25 mouse cellular contexts compared by ENCODE assay signal in the genomic region with DNA sequence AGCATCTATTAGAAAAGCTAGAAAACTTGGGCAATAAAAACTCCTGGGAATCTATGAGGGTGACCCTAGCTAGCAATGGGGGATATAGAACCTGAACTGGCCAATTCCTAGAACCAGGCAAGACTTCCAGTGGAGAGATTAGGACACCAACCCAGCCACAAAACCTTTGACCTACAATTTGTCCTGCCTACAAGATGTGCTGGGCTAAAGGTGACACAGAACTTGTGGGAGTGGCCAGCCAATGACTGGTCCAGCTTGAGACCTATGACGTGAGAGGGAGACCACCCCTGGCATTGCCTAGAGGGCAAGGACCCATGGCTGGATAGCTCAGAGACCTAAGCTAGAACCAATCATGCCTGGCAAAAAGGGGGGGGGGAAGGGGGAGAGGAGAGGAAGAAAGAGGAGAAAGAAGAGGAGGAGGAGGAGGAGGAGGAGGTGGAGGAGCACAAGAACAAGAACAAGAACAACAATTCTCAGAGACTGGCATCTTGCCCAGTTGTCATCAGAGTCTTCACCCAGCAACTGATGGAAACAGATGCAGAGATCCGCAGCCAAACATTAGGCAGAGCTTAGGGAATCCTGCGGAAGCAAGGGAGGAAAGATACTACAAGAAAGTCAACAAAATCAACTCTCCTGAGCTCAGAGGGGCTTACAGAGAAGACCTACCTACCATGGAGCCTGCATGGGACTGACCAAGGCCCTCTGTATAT. TPM values are rescaled to one million over a fixed set of nuclear protein-coding genes. Genes with fewer than 3 reads are reported as not detected.
DNase-seq lines count a peak whose midpoint lies in the region; ATAC-seq and TF ChIP-seq lines count a peak whose summit lies in the region.
"Had no signal": no experiment of that assay in that cellular context is flagged by ENCODE, and none has a peak within 500 bp of the region (broad histone marks: within the 10 kb centered on the region; RNA-seq: fewer than 3 reads in every experiment).

No protein-coding gene starts in this region.

- no peaks in the 10 kb centered on the region for H3K27me3 ChIP-seq in heart, embryonic 14.5 days (ENCODE audit: control insufficient read depth, insufficient read depth, low read length)
- no peaks in the 10 kb centered on the region for H3K27me3 ChIP-seq in heart, adult 2 months (ENCODE audit: control insufficient read depth, insufficient read depth, low read length)
- no peaks in the 10 kb centered on the region for H3K27me3 ChIP-seq in lung, embryonic 14.5 days (ENCODE audit: insufficient read depth, low read length)
- no peaks in the 10 kb centered on the region for H3K27me3 ChIP-seq in lung, postnatal 0 days (replicated peaks; ENCODE audit: insufficient read depth, low read length)
- H3K27me3 ChIP-seq: embryonic facial prominence, embryonic 15.5 days; forebrain, embryonic 15.5 days; heart, embryonic 13.5 days; hindbrain, embryonic 13.5 days; intestine, embryonic 15.5 days; Patski had no signal

- H3K79me2 ChIP-seq in heart, adult 2 months (replicated peaks; ENCODE audit: control insufficient read depth, insufficient read depth, low read length): no peaks in the 10 kb centered on the region

- TF ChIP-seq POLR2A in heart, adult 2 months (IDR thresholded peaks at IDR 0.05; ENCODE audit: insufficient read depth, low read depth, low read length): no peak
- no peak for TF ChIP-seq POLR2A in brain, embryonic 14.5 days (IDR thresholded peaks at IDR 0.05; ENCODE audit: borderline replicate concordance, extremely low read depth, insufficient read depth, insufficient read length, poor library complexity, severe bottlenecking)

- no peak for TF ChIP-seq CTCF in heart, adult 2 months (IDR thresholded peaks at IDR 0.05)
- no peak for TF ChIP-seq CTCF in lung, embryonic 14.5 days (IDR thresholded peaks at IDR 0.05; ENCODE audit: low read depth)
- TF ChIP-seq CTCF in lung, postnatal 0 days (IDR thresholded peaks at IDR 0.05): no peak
- TF ChIP-seq CTCF in brain, embryonic 14.5 days (IDR thresholded peaks at IDR 0.05; ENCODE audit: borderline replicate concordance, extremely low read depth, insufficient read depth, insufficient read length): no peak

- no peak overlapping the region for H3K4me3 ChIP-seq in heart, embryonic 14.5 days (ENCODE audit: control insufficient read depth in 1 of 2, insufficient read depth in 1 of 2, low read depth in 1 of 2, low read length in 2 of 2)
- no peak overlapping the region for H3K4me3 ChIP-seq in heart, adult 2 months
- no peak overlapping the region for H3K4me3 ChIP-seq in lung, embryonic 14.5 days (ENCODE audit: low read depth, low read length)
- H3K4me3 ChIP-seq in lung, postnatal 0 days (ENCODE audit: low read depth, low read length): no peak overlapping the region
- H3K4me3 ChIP-seq: embryonic facial prominence, embryonic 15.5 days; erythroblast, embryonic 14.5 days; forebrain, embryonic 10.5 days; forebrain, embryonic 15.5 days; heart, embryonic 13.5 days; hindbrain, embryonic 13.5 days; intestine, embryonic 15.5 days had no signal

- intact Hi-C loops in heart, adult 2 months (cut with DNase I): loop anchor here (2.0 kb wide), 1 partner anchor 763 kb away; no protein-coding TSS in a partner anchor

- no peak for TF ChIP-seq EP300 in heart, adult 2 months (IDR thresholded peaks at IDR 0.05; ENCODE audit: insufficient read depth, low read depth, low read length)
- TF ChIP-seq EP300 in lung, postnatal 0 days (IDR thresholded peaks at IDR 0.05): no peak

- peak; percentile 6 for DNase-seq in adrenal gland, adult 2 months
- DNase-seq in adrenal gland, postnatal 25 days: no peak
- no peak for DNase-seq in heart, adult 2 months
- DNase-seq in lung, embryonic 14.5 days: peak; percentile 40
- DNase-seq in lung, postnatal 0 days (ENCODE audit: low spot score): no peak
- peak; percentile 59 for DNase-seq in brain, embryonic 14.5 days (ENCODE audit: low read depth)
- no peak for DNase-seq in MN1 (ENCODE audit: low spot score)
- DNase-seq: adrenal gland, adult 8-10 months; cerebellum, adult 18-20 months; cerebellum, adult 9-11 months; cerebellum, postnatal 36 days; gastrocnemius, postnatal 10 days; heart, postnatal 10 days; heart, postnatal 4 days had no signal

- 0 out of 2 replicates have a peak, but pooled peaks have one; percentile 31 for ATAC-seq in heart, embryonic 14.5 days (ENCODE audit: insufficient number of reproducible peaks, insufficient read depth, low FRiP score, low read depth)
- ATAC-seq in lung, embryonic 14.5 days (ENCODE audit: insufficient read depth): no peak; the same call in 1 of the 2 replicates
- no peak for ATAC-seq in lung, postnatal 0 days
- ATAC-seq: activated CD4-positive, CD25-positive, alpha-beta regulatory T cell, adult 4 months; forebrain, embryonic 15.5 days; hindbrain, postnatal 0 days; intestine, embryonic 15.5 days; Patski had no signal

- no peak overlapping the region for H3K9ac ChIP-seq in heart, embryonic 14.5 days (ENCODE audit: low read length)
- H3K9ac ChIP-seq in heart, adult 2 months (ENCODE audit: low read depth, low read length): no peak overlapping the region
- H3K9ac ChIP-seq in lung, embryonic 14.5 days: no peak overlapping the region
- H3K9ac ChIP-seq in lung, postnatal 0 days (replicated peaks; ENCODE audit: low read depth): no peak overlapping the region
- H3K9ac ChIP-seq: embryonic facial prominence, embryonic 15.5 days; forebrain, embryonic 15.5 days; heart, embryonic 13.5 days; hindbrain, embryonic 13.5 days; intestine, embryonic 15.5 days had no signal

- no peak overlapping the region for H3K4me2 ChIP-seq in heart, embryonic 14.5 days (ENCODE audit: low read length)
- no peak overlapping the region for H3K4me2 ChIP-seq in lung, embryonic 14.5 days
- H3K4me2 ChIP-seq in lung, postnatal 0 days (replicated peaks; ENCODE audit: low read depth, low read length): no peak overlapping the region
- H3K4me2 ChIP-seq: embryonic facial prominence, embryonic 15.5 days; forebrain, embryonic 15.5 days; heart, embryonic 13.5 days; hindbrain, embryonic 13.5 days; intestine, embryonic 15.5 days had no signal

- H3K27ac ChIP-seq in heart, embryonic 14.5 days (replicated peaks in 1 of 2; ENCODE audit: control insufficient read depth in 1 of 2, insufficient read depth in 1 of 2, low read depth in 2 of 2, low read length in 2 of 2): no peak overlapping the region
- no peak overlapping the region for H3K27ac ChIP-seq in heart, adult 2 months
- no peak overlapping the region for H3K27ac ChIP-seq in lung, embryonic 14.5 days (ENCODE audit: low read depth)
- no peak overlapping the region for H3K27ac ChIP-seq in lung, postnatal 0 days (ENCODE audit: low read length)
- H3K27ac ChIP-seq: embryonic facial prominence, embryonic 15.5 days; forebrain, embryonic 10.5 days; forebrain, embryonic 15.5 days; heart, embryonic 13.5 days; hindbrain, embryonic 13.5 days; hindbrain, postnatal 0 days; intestine, embryonic 15.5 days had no signal

- no peaks in the 10 kb centered on the region for H3K9me3 ChIP-seq in heart, embryonic 14.5 days (ENCODE audit: control insufficient read depth, low read length)
- no peaks in the 10 kb centered on the region for H3K9me3 ChIP-seq in lung, embryonic 14.5 days (ENCODE audit: low read depth, low read length)
- no peaks in the 10 kb centered on the region for H3K9me3 ChIP-seq in lung, postnatal 0 days (ENCODE audit: low read length)
- H3K9me3 ChIP-seq: embryonic facial prominence, embryonic 15.5 days; forebrain, embryonic 10.5 days; forebrain, embryonic 15.5 days; heart, embryonic 13.5 days; hindbrain, embryonic 13.5 days; intestine, embryonic 15.5 days had no signal

- WGBS in heart, embryonic 14.5 days: 65% methylated on average over 3 of the region's 3 CpGs
- 75% methylated on average over 3 of the region's 3 CpGs for WGBS in heart, adult 2 months
- 48% methylated on average over 3 of the region's 3 CpGs for WGBS in lung, embryonic 14.5 days
- 67% methylated on average over 3 of the region's 3 CpGs for WGBS in lung, postnatal 0 days

- no peaks in the 10 kb centered on the region for H3K36me3 ChIP-seq in heart, embryonic 14.5 days (ENCODE audit: control insufficient read depth, insufficient read depth, low read length)
- H3K36me3 ChIP-seq in heart, adult 2 months (ENCODE audit: control insufficient read depth, insufficient read depth, low read length): no peaks in the 10 kb centered on the region
- no peaks in the 10 kb centered on the region for H3K36me3 ChIP-seq in lung, embryonic 14.5 days (ENCODE audit: insufficient read depth)
- no peaks in the 10 kb centered on the region for H3K36me3 ChIP-seq in lung, postnatal 0 days (ENCODE audit: insufficient read depth, low read length)
- H3K36me3 ChIP-seq: embryonic facial prominence, embryonic 15.5 days; forebrain, embryonic 10.5 days; forebrain, embryonic 15.5 days; heart, embryonic 13.5 days; hindbrain, embryonic 13.5 days; intestine, embryonic 15.5 days had no signal

- peaks cover 3 to 4% of the 10 kb centered on the region in 2 experiments; a peak in 2 of 4 replicates for H3K4me1 ChIP-seq in heart, embryonic 14.5 days (ENCODE audit: control insufficient read depth in 2 of 2, insufficient read depth in 2 of 2, low read length in 2 of 2)
- H3K4me1 ChIP-seq in heart, adult 2 months (ENCODE audit: control insufficient read depth, insufficient read depth, low read length): no peaks in the 10 kb centered on the region
- H3K4me1 ChIP-seq in lung, embryonic 14.5 days (ENCODE audit: insufficient read depth): no peaks in the 10 kb centered on the region
- no peaks in the 10 kb centered on the region for H3K4me1 ChIP-seq in lung, postnatal 0 days (ENCODE audit: insufficient read depth, low read depth, low read length)
- H3K4me1 ChIP-seq: embryonic facial prominence, embryonic 15.5 days; forebrain, embryonic 10.5 days; intestine, embryonic 15.5 days had no signal

RNA-seq across cellular contexts. Expression of a gene that starts 24.7 kb away (rescaled TPM):
- total RNA-seq in adrenal gland, adult 2 months (2021): 1 to 10 TPM in 1 of 2 experiments, under 1 TPM in 1; 0.86 to 1.3 TPM
- polyA plus RNA-seq in adrenal gland, adult 2 months (2012; rRNA removed): 0.06 and 0.17 TPM in 2 replicates
- 0.82 and 1.7 TPM in 2 replicates for total RNA-seq in adrenal gland, postnatal 25 days (2021)
- 9.6 and 11.0 TPM in 2 replicates for polyA plus RNA-seq in heart, embryonic 14.5 days (2014; fragmentation: Nextera tagmentation; extraction: Ambion mirVana)
- total RNA-seq in heart, adult 2 months (2021): under 1 TPM in 1 of 2 experiments, not detected in 1; 0.13 TPM
- polyA plus RNA-seq in heart, adult 2 months (2012; rRNA removed): 0.06 TPM in 1 of 2 replicates, not detected in the other
- polyA plus RNA-seq in lung, embryonic 14.5 days (2014; fragmentation: Nextera tagmentation; extraction: Ambion mirVana): 22.1 and 22.8 TPM in 2 replicates
- 2.2 and 2.7 TPM in 2 replicates for polyA plus RNA-seq in lung, postnatal 0 days (2015; fragmentation: Nextera tagmentation; extraction: Ambion mirVana)
- polyA plus RNA-seq in brain, embryonic 14.5 days (2012; rRNA removed): 3.8 and 6.0 TPM in 2 replicates

RNA-seq across cellular contexts. Expression of a gene that starts 24.8 kb away (rescaled TPM):
- 10 to 100 TPM; 13.1 to 16.7 TPM for total RNA-seq in adrenal gland, adult 2 months (2021)
- 4.8 and 5.1 TPM in 2 replicates for polyA plus RNA-seq in adrenal gland, adult 2 months (2012; rRNA removed)
- total RNA-seq in adrenal gland, postnatal 25 days (2021): 15.8 and 18.6 TPM in 2 replicates
- polyA plus RNA-seq in heart, embryonic 14.5 days (2014; fragmentation: Nextera tagmentation; extraction: Ambion mirVana): 25.5 and 30.5 TPM in 2 replicates
- total RNA-seq in heart, adult 2 months (2021): 1 to 10 TPM; 7.9 to 9.6 TPM
- 7.3 and 10.3 TPM in 2 replicates for polyA plus RNA-seq in heart, adult 2 months (2012; rRNA removed)
- polyA plus RNA-seq in lung, embryonic 14.5 days (2014; fragmentation: Nextera tagmentation; extraction: Ambion mirVana): 74.8 and 82.9 TPM in 2 replicates
- 14.2 and 17.2 TPM in 2 replicates for polyA plus RNA-seq in lung, postnatal 0 days (2015; fragmentation: Nextera tagmentation; extraction: Ambion mirVana)
- polyA plus RNA-seq in brain, embryonic 14.5 days (2012; rRNA removed): 47.3 and 57.5 TPM in 2 replicates

Comparison
In these comparisons a context has a peak if more than half of its experiments do, and no peak if none do; other contexts are left out.
1. DNase-seq: peak in adrenal gland, adult 2 months (single experiment), lung, embryonic 14.5 days (single experiment) and brain, embryonic 14.5 days (single experiment); none in adrenal gland, postnatal 25 days (single experiment), heart, adult 2 months (0 of 2), lung, postnatal 0 days (single experiment) and MN1 (single experiment).